Mouse (Mus musculus): Measurements from ENCODE around the gene Jag2.

DNA sequence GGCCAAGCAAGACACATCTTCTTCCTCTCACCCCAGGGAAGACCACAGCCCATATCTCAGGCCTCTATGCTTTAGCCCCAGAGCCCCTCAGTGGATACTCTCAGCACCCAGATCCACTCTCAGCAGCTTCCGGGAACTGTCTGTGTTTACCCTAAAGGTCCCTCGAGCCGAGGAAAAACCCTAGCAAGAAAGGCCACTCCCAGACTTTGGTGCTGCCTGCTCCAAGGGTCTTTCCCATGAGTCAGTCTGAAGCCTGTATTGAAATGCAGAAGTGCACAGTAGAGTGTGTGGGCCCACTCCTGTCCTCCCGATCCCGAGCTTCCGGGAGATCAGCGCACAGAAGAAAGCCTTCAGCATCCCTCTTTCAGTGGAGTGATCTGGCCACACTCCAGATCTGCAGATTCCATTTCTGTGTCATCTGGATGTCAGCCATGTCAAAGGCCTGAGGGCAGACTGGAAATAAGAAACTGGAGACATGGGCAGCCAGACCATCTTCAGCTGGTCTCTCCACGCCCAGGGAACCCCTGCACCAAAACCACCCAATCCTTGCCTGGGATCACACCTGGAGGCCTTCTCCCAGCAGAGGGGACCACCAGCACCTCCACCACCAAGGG is 63.0 kb downstream of the Jag2 start:
- TF ChIP-seq POLR2A (IDR thresholded peaks at IDR 0.05; ENCODE audit: borderline replicate concordance, insufficient read depth, low read length) (no peak), CTCF (IDR thresholded peaks at IDR 0.05; ENCODE audit: borderline replicate concordance, insufficient read depth, low read depth, low read length) (no peak)

Measured in cerebellum, adult 2 months (tissue).